Mouse (Mus musculus): ENCODE data around the gene Pank3. TPM values are rescaled to one million over a fixed set of nuclear protein-coding genes. Genes with fewer than 3 reads are reported as not detected.
"Not testable (repeated sequence)": the region's sequence is repeated elsewhere in the genome, so short reads cannot be mapped to it uniquely, and the experiment has no call there.

Gene Pank3
- total RNA-seq, 2 experiments from 2014 or later = 15.1 to 16.0 TPM

GRCm38 (mm10) chr11:35775606-35776005 is 6.3 kb downstream of the Pank3 start:
- DNase-seq (ENCODE audit: low spot score) = no peak

GRCm38 (mm10) chr11:35776452-35776851 is 7.2 kb downstream of the Pank3 start:
- no peak for DNase-seq (ENCODE audit: low spot score)

- DNase-seq (ENCODE audit: low spot score) = no peak
Observed at GRCm38 (mm10) chr11:35780336-35780735, 11.1 kb downstream of the Pank3 start.

- no peak for DNase-seq (ENCODE audit: low spot score)
Observed at GRCm38 (mm10) chr11:35782444-35782843, 13.2 kb downstream of the Pank3 start.

- DNase-seq (ENCODE audit: low spot score) = no peak
Observed at GRCm38 (mm10) chr11:35783038-35783437, 13.8 kb downstream of the Pank3 start.

- DNase-seq (ENCODE audit: low spot score) = no peak
Observed at GRCm38 (mm10) chr11:35784002-35784401, 14.7 kb downstream of the Pank3 start.

GRCm38 (mm10) chr11:35784537-35784936 is 15.3 kb downstream of the Pank3 start:
- DNase-seq (ENCODE audit: low spot score) = no peak

- DNase-seq (ENCODE audit: low spot score) = no peak
Observed at GRCm38 (mm10) chr11:35788443-35788842, 19.2 kb downstream of the Pank3 start.

GRCm38 (mm10) chr11:35792800-35793199 is 23.5 kb downstream of the Pank3 start:
- not testable (repeated sequence) for DNase-seq (ENCODE audit: low spot score)

GRCm38 (mm10) chr11:35797751-35798494 is 28.6 kb downstream of the Pank3 start:
- no peak for DNase-seq (ENCODE audit: low spot score)

GRCm38 (mm10) chr11:35798495-35798820 is 29.2 kb downstream of the Pank3 start:
- DNase-seq (ENCODE audit: low spot score) = no peak

GRCm38 (mm10) chr11:35798874-35799273 is 29.6 kb downstream of the Pank3 start, which contains the start of gene Fbll1:
TSS of gene Fbll1 (minus strand) at chr11:35798884.
- no peak for DNase-seq (ENCODE audit: low spot score)

- DNase-seq (ENCODE audit: low spot score) = no peak
Observed at GRCm38 (mm10) chr11:35801332-35801731, 32.0 kb downstream of the Pank3 start.

- no peak for DNase-seq (ENCODE audit: low spot score)
Observed at GRCm38 (mm10) chr11:35811458-35811857, 42.2 kb downstream of the Pank3 start.

- DNase-seq (ENCODE audit: low spot score) = no peak
Observed at GRCm38 (mm10) chr11:35816316-35816715, 47.0 kb downstream of the Pank3 start.

GRCm38 (mm10) chr11:35827714-35828113 is 58.4 kb downstream of the Pank3 start:
- no peak for DNase-seq (ENCODE audit: low spot score)

- no peak for DNase-seq (ENCODE audit: low spot score)
Observed at GRCm38 (mm10) chr11:35832139-35832538, 62.9 kb downstream of the Pank3 start.

- DNase-seq (ENCODE audit: low spot score) = no peak
Observed at GRCm38 (mm10) chr11:35833270-35833669, 64.0 kb downstream of the Pank3 start.

- peak; percentile 94 for DNase-seq (ENCODE audit: low spot score)
Observed at GRCm38 (mm10) chr11:35834022-35834760, 64.9 kb downstream of the Pank3 start, which contains the start of gene Rars. TSS of gene Rars (minus strand) at chr11:35834506.

GRCm38 (mm10) chr11:35837156-35838126 is 68.2 kb downstream of the Pank3 start:
- no peak for DNase-seq (ENCODE audit: low spot score)
